Mouse (Mus musculus) induced T-regulatory cell, adult 2 months (primary cell): ENCODE results near the gene Olfr572.

ENCODE experiments used
- DNase-seq: peaks from one replicate; pipeline ENCODE4 v3.0.0-alpha.2; 2012; ENCODE audit warnings: low read depth

Olfr572 gene

DNA sequence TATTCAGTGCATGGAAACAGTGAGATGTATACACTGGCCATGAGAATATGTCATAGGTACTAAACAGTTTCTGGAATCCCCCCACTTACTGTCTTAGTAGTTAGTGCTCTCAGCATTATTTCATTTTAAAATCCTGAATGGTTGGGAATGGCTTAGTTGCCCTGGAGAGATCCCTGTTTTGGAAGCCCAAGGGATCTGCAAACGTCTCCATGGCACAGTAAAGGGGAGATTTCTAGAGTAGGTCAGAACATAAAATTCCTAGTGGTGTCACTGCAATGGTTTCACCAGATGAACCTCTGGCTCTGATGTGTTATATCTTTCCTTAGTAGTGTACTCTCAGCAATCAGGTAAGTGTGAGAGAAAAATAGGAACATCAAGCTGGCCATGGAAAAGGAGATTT lies at the start of gene Olfr572:
Olfr572 (plus strand) TSS at position 301 of the 400 bp plus-strand sequence.
- DNase-seq: no peak

DNA sequence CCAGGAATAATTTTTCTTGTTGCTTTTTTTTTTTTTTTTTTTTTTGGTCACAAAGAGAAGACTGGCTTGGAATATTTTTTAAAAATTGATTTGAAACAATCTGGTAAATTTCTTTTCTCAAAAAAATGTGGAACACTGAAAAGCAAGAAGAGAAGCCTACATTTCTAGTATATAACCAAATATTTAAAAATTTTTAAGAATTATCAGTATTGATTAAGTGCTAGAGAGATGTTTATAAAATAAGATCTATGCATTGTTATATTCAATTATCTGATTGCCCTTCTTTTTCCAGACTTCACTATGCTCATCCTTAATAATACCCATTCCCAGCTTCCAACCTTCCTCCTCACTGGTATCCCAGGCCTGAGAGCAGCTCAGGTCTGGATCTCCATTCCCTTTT lies 47.4 kb upstream of the Olfr572 start, which contains the start of gene Olfr568:
Olfr568 (plus strand) TSS at position 301 of the 400 bp plus-strand sequence.
- DNase-seq: no peak

DNA sequence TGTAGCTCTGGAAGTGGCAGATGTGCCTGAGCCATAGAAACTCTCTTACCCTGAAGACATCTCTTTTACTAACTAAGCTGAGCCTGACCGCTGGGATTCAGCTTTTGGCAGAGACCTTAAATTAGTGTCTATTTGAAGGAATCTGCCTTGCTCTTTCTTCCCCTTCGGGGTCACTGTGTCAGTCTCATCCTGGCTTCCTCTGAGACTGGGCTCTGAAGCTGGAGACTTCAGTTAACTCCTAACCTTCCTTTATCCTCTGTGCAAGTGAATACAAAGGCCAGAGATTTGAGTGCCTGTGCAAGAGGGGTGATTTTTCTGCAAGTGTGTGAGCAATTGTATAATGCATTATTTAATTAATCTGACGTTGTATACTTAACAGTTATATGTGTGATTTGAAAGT lies 33.4 kb upstream of the Olfr572 start, which contains the start of gene Olfr569:
Olfr569 (minus strand) TSS at position 101 of the 400 bp plus-strand sequence.
- DNase-seq: no peak

DNA sequence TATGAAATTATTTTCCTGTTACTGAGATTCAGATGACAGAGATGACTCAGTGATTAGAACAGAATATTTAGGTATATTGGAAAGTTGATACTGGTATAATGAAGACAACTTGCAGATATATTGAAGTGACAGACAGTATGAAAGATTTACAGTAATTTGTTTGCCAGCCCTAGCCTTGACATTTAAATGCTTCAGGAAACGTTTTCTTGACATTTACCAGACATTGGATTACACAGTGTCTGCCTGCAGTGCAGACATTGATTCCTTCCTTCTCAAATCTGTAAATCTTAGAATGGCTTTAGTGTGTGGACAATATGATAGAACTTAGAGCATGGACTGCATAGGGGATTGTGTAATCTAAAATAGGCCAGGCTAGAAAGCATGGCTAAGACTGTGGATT lies 8.9 kb upstream of the Olfr572 start:
- no peak for DNase-seq

DNA sequence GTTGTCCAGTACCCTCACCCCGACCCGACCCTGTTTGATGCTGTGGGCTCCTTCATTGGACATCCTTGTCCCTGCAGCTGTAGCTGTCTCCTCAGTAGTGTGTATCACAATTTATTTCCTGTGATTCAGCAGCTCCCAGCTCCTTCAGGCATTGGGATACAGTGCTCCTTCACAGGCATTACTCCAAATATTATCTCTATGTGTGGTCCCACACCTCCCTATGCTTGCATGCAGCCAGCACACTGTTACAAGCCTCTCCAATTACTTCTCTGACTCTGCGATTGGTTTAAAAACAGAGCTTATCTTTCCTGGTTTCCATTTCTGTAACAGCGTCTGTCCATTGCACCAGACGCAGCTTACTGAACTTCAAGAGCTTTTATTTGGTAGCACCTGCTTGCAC lies 7.8 kb upstream of the Olfr572 start:
- DNase-seq: no peak

DNA sequence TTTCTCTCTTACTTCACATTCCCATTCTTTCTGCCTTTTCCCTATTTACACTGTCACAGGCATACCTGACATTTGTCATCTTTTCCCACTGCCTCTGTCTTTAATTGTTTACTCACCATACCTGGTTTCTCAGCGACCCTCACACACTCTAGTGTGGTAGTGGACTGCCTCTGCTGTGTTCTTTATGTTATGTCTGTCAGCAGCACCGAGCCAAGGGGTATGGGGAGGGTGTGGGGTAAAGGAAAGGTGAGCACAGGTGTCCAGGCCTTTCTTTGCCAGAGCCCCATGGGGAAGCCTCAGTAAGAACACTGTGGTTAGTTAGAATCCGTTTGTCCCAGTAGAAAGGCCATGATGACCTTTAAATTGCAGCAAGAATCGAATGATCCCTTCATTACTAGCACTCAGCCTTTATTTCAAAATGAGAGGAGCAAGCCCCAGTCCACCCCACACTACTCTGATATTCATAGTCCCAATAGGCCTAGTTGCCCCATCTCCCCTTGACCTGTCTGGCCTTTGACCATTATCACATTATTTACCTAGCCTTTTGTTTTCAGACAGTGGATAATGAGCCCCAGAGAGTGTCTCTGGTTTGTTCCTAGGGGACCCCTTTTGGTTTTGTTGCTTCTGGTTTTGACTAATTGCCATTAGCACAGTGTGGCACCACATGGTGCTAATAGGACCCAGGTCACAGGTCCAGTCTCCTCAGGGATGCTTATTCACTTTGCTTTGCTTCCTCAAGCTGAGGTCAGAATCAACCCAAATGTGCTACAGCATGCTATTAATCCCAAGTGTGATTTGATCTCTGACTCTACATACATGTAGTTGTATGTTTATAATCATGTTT lies 7.0 kb upstream of the Olfr572 start, which contains the start of gene Olfr571:
Olfr571 (minus strand) TSS at position 505 of the 844 bp plus-strand sequence.
- DNase-seq: no peak

DNA sequence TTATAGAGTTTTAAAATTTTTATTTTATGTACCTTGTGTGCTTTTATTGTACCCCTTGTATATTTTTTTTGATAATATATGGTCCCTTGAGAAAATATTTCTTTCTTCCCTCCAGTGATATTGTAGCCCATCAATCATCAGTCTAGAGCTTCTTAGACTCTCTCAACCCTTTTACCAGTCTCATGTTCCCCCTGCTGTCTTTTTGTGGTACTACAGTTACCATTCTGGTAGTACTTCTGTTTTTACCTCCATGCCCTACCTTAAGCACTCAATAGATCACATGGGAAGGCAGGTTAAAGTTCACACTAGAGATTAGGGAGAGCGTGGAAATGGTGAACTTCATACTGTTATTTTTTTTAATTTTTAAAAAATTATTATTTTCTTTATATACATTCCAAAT lies 4.6 kb upstream of the Olfr572 start:
- DNase-seq: peak; percentile 69

DNA sequence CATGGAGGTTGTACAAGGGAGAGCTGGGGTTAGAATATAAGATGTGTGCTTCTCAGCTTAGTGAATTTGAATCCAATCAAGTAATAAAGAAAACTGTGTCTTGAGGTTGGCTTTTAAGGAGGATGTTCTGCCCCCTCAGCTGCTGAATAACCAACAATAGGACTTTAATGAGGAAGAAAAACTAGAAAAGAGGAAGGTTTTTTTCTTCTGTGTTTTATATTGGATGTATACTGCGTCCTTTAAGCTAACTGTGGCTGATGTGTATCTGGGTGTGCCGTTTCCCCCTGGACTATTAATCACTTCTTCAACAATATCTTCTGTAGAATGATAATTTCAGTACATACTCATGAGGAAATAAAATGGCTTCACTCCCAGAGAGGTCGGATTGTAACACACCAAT lies 2.9 kb downstream of the Olfr572 start:
- DNase-seq: no peak

DNA sequence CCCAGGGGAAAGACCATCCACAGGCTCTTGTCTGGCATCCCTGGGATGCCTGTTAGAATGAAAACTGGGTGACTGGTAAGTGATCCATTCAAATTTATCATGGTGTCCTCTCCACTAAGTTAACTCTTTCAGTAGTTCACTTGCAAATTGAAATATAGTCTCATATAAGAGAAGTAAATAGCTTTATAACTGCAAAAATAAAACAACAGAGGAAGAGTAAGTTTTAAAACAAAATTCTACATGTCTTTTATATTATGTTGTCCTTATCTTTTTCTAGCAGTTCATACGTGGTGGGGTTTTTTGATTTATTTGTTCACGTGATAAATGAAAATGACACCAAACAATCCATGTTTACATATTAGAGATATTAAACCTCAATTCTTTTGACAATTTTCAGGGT lies 18.3 kb downstream of the Olfr572 start, which contains the start of gene Olfr573-ps1:
Olfr573-ps1 (minus strand) TSS at position 101 of the 400 bp plus-strand sequence.
- no peak for DNase-seq

DNA sequence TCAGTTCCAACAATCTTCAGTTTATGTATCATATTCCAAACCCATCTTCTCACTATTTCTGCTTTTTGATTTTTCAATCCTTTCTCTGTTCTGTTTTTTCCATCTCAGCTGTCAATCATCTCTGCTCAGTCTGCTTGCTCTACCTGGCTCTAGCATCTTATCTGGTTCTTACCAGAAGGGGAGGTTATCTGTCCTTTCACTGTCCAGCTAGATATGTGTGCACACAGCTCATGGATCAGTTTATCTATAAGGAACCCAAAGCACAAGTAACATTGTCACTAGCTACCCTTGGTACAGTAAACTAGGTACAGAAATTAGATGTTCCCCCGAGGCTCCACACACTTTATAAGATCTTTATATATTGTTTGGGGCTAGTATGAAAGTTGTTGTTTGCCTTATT lies 19.2 kb downstream of the Olfr572 start:
- DNase-seq: no peak

DNA sequence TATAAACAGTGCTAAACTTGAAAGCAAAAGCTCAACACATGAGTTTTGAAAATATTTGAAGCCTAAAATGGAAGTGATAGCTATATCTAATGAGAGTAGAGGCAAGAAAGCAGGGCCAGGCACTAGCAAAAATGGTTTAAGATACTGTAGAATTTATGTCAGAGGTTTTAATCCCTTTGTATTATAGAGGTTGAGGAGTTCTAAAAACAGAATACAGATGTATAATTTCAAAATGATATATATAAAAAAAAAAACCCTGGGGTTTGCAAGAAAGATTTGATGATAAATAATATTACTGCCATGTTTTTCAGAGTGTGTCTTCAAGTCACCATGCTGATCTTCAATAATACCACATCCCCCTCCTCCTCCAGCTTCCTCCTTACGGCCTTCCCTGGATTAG lies 24.0 kb downstream of the Olfr572 start, which contains the start of gene Olfr574:
Olfr574 (plus strand) TSS at position 301 of the 400 bp plus-strand sequence.
- DNase-seq: no peak

DNA sequence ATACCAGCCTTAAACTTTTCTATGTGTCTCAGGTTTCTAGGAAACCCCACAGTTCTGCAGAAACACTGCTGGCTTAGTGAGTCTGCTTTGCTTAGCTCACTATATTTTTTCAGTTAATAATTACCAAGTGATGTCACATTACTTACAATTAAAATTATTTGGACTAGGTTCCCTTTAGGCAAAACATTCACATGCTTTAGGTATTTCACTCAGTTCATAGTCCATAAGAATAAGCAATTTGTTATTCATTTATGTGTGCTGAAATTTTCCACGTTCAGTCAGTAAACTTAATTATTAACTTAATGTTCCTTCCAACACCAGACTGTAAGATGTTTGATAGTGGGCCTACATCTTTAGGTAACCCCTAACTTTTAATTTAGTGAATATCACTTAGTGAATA lies 26.5 kb downstream of the Olfr572 start:
- DNase-seq: no peak

DNA sequence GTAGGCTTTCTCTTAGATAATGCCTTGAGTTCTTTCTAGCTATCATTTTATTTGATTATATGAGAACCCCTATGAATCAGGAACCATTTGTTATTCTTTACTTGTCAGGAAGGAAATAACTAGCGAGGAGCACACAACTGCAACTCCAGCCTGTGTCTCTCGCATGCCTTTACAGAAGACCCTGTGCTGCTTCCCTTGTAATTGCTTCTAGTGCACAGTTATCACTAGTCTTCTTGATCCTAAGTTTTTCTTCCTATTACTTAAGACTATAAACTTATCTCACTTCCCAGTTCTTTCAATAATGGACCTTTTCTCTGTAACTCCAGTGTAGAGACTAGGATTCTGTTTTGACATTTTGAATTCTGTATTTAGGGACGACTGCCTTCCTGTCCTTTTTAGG lies 33.9 kb downstream of the Olfr572 start:
- DNase-seq: no peak

DNA sequence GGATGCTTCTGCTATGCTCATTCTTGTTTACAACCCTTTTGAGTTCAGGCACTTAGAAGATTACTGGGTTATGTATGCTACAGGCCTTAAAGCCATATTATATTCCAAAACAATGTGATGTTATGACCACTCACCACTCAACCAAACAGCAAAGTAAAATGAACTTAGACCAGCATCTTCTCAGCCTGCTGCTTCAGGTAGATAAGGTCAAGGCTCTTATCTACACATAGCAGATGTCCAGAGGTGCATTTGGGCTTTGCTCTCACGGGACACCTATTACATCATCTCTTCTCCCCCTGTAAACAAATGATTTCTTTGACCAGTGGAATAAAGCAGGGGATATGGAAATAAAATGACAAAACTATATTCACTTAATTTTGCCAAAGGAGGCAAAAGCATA lies 34.4 kb downstream of the Olfr572 start, which contains the start of gene Olfr575:
Olfr575 (minus strand) TSS at position 183 of the 400 bp plus-strand sequence.
- DNase-seq: no peak

DNA sequence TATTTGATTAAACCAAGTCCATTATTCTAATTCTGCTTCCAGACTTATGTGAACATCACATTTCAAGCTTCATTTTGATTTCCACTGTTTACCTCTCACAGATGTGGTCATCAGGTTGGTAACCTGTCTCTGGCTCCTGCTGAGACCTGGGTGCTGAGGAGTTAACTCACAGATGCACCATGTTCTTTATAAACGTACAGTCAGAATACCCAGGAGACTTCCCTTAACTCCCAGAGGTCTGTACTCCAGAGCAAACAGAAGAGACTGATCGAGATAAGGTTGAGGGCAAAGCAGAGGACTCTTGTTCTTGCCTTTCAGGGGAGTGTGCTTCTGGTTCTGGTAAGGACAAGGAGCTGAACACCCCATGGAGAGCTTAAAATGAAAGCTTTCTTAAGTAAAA lies 38.2 kb downstream of the Olfr572 start, which contains the start of gene Olfr576:
Olfr576 (plus strand) TSS at position 301 of the 400 bp plus-strand sequence.
- no peak for DNase-seq

DNA sequence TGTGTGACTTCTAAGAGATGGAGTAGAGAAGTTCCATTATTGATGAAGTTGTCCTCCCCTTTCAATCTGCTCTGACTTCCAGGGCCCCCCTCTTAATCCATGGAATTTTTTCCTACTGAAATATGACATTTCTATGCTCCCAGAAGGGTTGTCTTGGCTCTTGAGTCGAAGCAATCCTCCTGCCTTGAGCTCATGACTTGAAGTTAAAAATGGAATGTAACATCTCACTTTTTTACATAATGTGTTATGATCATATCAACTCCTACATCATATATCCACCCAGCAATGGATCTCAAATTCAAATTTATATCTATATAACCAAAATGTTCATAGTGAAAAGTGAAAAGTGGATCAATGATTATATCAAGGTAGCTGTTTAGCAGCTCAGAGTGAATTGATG lies 50.2 kb downstream of the Olfr572 start:
- DNase-seq: no peak

DNA sequence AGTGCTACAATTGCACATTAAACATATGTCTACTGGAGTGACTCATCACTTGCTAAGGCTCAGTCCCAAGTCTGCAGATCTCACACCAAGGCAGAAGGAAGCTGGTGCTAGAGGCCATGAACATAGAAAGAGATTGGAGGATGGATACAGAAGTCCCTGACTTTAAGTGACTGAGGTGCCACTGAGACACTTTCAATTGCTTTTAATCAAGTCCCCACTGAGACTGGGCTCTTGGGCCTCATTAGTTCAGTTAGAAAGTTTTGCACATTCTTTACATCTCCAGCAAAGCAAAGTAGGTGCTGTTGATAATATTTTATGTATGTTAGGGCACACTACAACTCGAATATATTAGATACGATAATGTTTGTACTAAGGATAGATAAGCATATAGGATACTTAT lies 51.6 kb downstream of the Olfr572 start, which contains the start of gene Olfr577:
Olfr577 (minus strand) TSS at position 101 of the 400 bp plus-strand sequence.
- no peak for DNase-seq
